Mouse (Mus musculus): ENCODE results near the gene Grid2ip. TPM values are rescaled to one million over a fixed set of nuclear protein-coding genes. Genes with fewer than 3 reads are reported as not detected.
A peak's percentile ranks its signal among the peaks of the same experiment; 100 is the strongest.

The Grid2ip gene
- polyA plus RNA-seq, 1 experiment: 38.5 TPM

DNA sequence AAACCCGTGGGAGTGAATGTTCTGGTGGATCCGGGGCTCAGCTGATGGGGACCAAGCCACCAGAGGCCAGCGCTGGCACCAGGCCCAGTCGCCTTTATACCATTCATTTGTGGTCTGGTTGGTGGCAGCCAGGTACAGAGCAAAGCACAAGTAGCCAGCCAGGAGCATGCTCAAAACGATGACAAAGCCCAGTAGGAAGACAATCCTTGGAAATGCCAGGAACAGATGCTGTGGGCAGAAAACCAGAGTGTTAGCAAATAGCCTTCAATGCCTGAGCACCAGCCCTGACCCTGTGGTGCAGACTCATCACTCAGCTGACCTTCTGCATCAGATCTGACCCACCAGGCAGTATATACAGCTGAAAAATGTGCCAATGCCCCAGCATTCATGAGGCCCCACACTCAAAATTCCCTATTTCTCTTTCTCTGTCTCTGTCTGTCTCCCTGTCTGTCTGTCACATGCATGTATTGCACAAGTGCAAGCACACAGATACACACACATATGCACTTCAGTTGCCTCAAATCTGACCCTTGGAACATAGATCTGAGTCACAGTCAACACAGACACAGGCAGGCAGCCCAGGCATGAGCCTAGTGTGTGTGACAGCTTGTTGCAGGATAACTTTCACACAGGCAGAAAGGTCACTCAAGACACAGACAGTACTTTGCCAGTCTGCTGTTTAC, 40.4 kb upstream of the Grid2ip start:
- DNase-seq: peak in 1 of 2 experiments; percentile 59
- TF ChIP-seq CTCF (IDR thresholded peaks at IDR 0.05; ENCODE audit: borderline replicate concordance, insufficient read depth, low read depth, low read length) (no peak), POLR2A (IDR thresholded peaks at IDR 0.05; ENCODE audit: borderline replicate concordance, insufficient read depth, low read length) (no peak)
- H3K27ac ChIP-seq (ENCODE audit: insufficient read depth, low read length): no peak overlapping the region
- 55% methylated on average over 5 of the region's 5 CpGs for WGBS
- H3K27me3 ChIP-seq (ENCODE audit: control insufficient read depth, insufficient read depth, low read length): no peaks in the 10 kb centered on the region
- H3K4me1 ChIP-seq (ENCODE audit: control insufficient read depth, insufficient read depth, low read length): peaks cover 9% of the 10 kb centered on the region
- H3K4me3 ChIP-seq (replicated peaks; ENCODE audit: insufficient read depth, low read depth, low read length): no peak overlapping the region

DNA sequence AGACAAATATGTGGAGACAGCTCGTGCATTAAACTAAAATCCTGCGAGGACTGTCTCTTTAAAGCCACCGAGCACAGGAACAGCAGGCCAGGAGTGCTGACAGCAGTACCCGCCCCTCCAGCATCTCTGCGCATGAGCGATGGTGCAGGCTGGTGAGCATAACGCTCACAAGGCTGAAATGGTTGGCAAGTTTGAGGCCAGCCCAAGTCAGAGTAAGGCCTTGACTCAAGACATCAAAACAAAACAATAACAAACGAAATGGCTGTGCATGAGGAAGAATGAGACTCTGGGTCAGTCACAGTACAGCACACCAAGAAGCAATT, 39.9 kb upstream of the Grid2ip start:
- WGBS: 69% methylated on average over 8 of the region's 8 CpGs
- no peak for DNase-seq
- no peak overlapping the region for H3K4me3 ChIP-seq (replicated peaks; ENCODE audit: insufficient read depth, low read depth, low read length)
- H3K27ac ChIP-seq (ENCODE audit: insufficient read depth, low read length): no peak overlapping the region
- TF ChIP-seq POLR2A (IDR thresholded peaks at IDR 0.05; ENCODE audit: borderline replicate concordance, insufficient read depth, low read length): no peak
- no peak for TF ChIP-seq CTCF (IDR thresholded peaks at IDR 0.05; ENCODE audit: borderline replicate concordance, insufficient read depth, low read depth, low read length)
- no peaks in the 10 kb centered on the region for H3K27me3 ChIP-seq (ENCODE audit: control insufficient read depth, insufficient read depth, low read length)
- H3K4me1 ChIP-seq (ENCODE audit: control insufficient read depth, insufficient read depth, low read length): peaks cover 8% of the 10 kb centered on the region

GRCm38 (mm10) chr5:143328690-143329495, 28.2 kb upstream of the Grid2ip start, which contains the start of gene Zdhhc4:
TSS of gene Zdhhc4 (minus strand) at chr5:143329256.
- Histone ChIP-seq H3K4me3 (replicated peaks; ENCODE audit: insufficient read depth, low read depth, low read length) (peak within 1 kb of the TSS; percentile 71), H3K27me3 (ENCODE audit: control insufficient read depth, insufficient read depth, low read length) (no peaks in the 10 kb centered on the region), H3K4me1 (ENCODE audit: control insufficient read depth, insufficient read depth, low read length) (no peaks in the 10 kb centered on the region), H3K27ac (ENCODE audit: insufficient read depth, low read length) (no peak within 1 kb of the TSS; the same call in 1 of the 2 replicates)
- under 1% methylated on average over 57 of the region's 57 CpGs for WGBS
- TF ChIP-seq CTCF (IDR thresholded peaks at IDR 0.05; ENCODE audit: borderline replicate concordance, insufficient read depth, low read depth, low read length) (no peak), POLR2A (IDR thresholded peaks at IDR 0.05; ENCODE audit: borderline replicate concordance, insufficient read depth, low read length) (peak; percentile 66; the same call in 1 of the 2 replicates)
- DNase-seq: peak; percentile 91 to 94

DNA sequence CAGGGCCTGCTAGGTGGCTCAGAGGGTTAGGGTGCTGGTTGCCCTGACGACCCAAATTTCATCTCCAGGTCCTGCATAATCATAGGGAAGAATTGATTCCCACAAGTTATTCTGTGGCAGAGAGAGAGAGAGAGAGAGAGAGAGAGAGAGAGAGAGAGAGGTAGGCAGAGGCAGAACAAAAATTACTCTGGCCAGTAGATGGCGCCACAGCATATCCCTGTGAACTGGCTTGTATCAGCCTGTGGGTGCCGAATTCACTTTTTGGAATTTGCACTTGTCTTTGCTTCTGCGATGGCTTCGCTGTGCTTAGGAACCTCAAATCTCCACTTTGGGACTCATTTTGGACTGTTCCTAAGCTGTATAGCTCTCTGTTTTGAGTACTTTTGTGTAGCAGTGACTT, 23.3 kb upstream of the Grid2ip start:
- H3K27me3 ChIP-seq (ENCODE audit: control insufficient read depth, insufficient read depth, low read length): no peaks in the 10 kb centered on the region
- TF ChIP-seq CTCF (IDR thresholded peaks at IDR 0.05; ENCODE audit: borderline replicate concordance, insufficient read depth, low read depth, low read length): peak; percentile 77
- TF ChIP-seq POLR2A (IDR thresholded peaks at IDR 0.05; ENCODE audit: borderline replicate concordance, insufficient read depth, low read length): no peak
- no peak overlapping the region for H3K27ac ChIP-seq (ENCODE audit: insufficient read depth, low read length)
- DNase-seq: peak; percentile 66 to 77
- no peaks in the 10 kb centered on the region for H3K4me1 ChIP-seq (ENCODE audit: control insufficient read depth, insufficient read depth, low read length)
- H3K4me3 ChIP-seq (replicated peaks; ENCODE audit: insufficient read depth, low read depth, low read length): no peak overlapping the region
- WGBS: 1% methylated on average over 5 of the region's 5 CpGs

DNA sequence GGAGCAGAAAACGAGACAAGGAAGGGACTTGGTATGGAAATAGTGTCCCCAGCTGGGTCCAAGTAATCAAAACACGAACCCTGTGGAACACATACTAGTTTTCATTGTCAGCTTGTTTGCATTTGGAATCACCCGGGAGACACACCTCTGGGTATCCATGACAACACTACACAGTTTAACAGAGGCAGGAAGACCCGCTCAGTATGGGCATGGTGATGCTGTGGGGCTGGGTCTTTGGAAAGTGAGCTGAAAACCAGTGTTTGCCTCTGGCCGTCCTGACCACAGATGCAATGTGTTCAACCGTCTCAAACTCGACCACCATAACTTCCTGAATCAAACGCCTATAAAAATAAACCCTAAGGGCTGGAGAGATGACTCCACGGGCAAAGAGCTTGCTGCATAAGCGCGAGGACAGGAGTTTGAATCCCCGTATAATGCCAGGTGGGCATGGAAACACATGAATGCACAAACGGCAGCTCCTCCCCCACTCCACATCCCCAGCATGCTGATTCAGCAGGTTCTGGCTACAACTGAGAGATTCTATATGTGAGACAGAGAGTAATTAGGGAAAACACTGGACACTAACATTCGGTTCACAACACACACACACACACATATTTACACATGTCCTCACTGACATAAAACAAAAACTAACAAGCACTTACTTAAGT, 22.6 kb upstream of the Grid2ip start:
- TF ChIP-seq CTCF (IDR thresholded peaks at IDR 0.05; ENCODE audit: borderline replicate concordance, insufficient read depth, low read depth, low read length) (no peak), POLR2A (IDR thresholded peaks at IDR 0.05; ENCODE audit: borderline replicate concordance, insufficient read depth, low read length) (no peak)
- WGBS: 54% methylated on average over 14 of the region's 14 CpGs
- no peaks in the 10 kb centered on the region for H3K4me1 ChIP-seq (ENCODE audit: control insufficient read depth, insufficient read depth, low read length)
- no peaks in the 10 kb centered on the region for H3K27me3 ChIP-seq (ENCODE audit: control insufficient read depth, insufficient read depth, low read length)
- no peak for DNase-seq
- H3K4me3 ChIP-seq (replicated peaks; ENCODE audit: insufficient read depth, low read depth, low read length): no peak overlapping the region
- no peak overlapping the region for H3K27ac ChIP-seq (ENCODE audit: insufficient read depth, low read length)

GRCm38 (mm10) chr5:143335089-143335460, 22.1 kb upstream of the Grid2ip start:
- no peaks in the 10 kb centered on the region for H3K27me3 ChIP-seq (ENCODE audit: control insufficient read depth, insufficient read depth, low read length)
- H3K4me1 ChIP-seq (ENCODE audit: control insufficient read depth, insufficient read depth, low read length): no peaks in the 10 kb centered on the region
- TF ChIP-seq POLR2A (IDR thresholded peaks at IDR 0.05; ENCODE audit: borderline replicate concordance, insufficient read depth, low read length) (no peak), CTCF (IDR thresholded peaks at IDR 0.05; ENCODE audit: borderline replicate concordance, insufficient read depth, low read depth, low read length) (no peak)
- 67% methylated on average over 7 of the region's 7 CpGs for WGBS
- H3K4me3 ChIP-seq (replicated peaks; ENCODE audit: insufficient read depth, low read depth, low read length): no peak overlapping the region
- DNase-seq: no peak
- no peak overlapping the region for H3K27ac ChIP-seq (ENCODE audit: insufficient read depth, low read length)

- no peak for DNase-seq
- Histone ChIP-seq H3K27me3 (ENCODE audit: control insufficient read depth, insufficient read depth, low read length) (no peaks in the 10 kb centered on the region), H3K4me3 (replicated peaks; ENCODE audit: insufficient read depth, low read depth, low read length) (no peak overlapping the region), H3K27ac (ENCODE audit: insufficient read depth, low read length) (no peak overlapping the region), H3K4me1 (ENCODE audit: control insufficient read depth, insufficient read depth, low read length) (no peaks in the 10 kb centered on the region)
- TF ChIP-seq POLR2A (IDR thresholded peaks at IDR 0.05; ENCODE audit: borderline replicate concordance, insufficient read depth, low read length) (no peak), CTCF (IDR thresholded peaks at IDR 0.05; ENCODE audit: borderline replicate concordance, insufficient read depth, low read depth, low read length) (no peak)
- 66% methylated on average over 6 of the region's 6 CpGs for WGBS
These were observed 20.6 kb upstream of the Grid2ip start for GRCm38 (mm10) chr5:143336559-143336958.

Measured in cerebellum, adult 2 months (tissue).